Mouse (Mus musculus) kidney, postnatal 14 days (tissue): ENCODE measurements around the gene Thap2.
A peak's percentile ranks its signal among the peaks of the same experiment; 100 is the strongest.

ENCODE experiments used
- DNase-seq: peaks from one replicate; pipeline ENCODE4 v3.0.0; 2022; ENCODE audit warnings: mixed read lengths

Thap2 gene

DNA sequence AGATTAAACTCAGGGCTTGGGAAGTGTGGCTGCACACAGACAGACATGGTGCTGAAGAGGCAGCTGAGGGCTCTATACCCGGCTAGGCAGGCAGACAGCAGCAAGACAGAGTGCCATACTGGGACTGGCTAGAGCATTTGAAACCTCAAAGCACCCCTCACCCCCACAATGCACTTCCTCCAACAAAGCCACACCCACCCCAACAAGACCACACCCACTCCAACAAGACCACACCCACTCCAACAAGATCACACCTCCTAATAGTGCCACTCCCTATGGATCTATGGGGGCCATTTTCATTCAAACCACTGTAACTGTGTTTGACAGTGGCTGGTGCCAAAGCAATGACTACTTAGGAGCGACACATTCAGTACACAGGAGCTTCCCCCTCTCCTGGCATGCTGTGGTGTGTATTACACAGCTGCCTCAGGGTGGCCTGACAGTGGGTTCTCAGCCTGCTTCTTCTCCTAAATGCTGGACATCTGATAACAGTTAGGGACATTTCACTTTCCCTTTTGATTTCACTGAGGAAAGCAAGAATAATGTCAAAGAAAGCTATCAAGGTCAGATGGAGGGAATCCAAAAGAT is 33.3 kb downstream of the Thap2 start:
- no peak for DNase-seq

DNA sequence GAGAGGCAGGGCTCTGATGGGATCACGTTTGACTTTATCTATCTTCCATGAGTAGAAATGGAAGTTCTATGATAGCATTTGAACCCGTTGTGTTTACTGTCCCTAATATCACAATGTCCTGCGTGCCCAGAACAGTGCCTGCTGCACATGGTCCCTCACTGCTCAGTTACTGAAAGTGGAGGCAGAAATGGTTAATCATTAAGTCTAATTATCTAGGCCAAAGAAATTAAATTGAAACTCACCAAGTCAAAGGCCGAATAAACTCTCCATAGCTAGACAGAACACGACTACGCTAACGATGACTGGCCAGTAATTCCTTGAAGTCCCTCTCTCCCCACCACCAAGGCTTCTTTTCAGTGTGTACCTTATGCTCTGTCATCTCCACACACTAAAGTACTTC is 34.7 kb downstream of the Thap2 start:
- peak; percentile 29 for DNase-seq

GRCm38 (mm10) chr10:115349029-115349428 is 35.2 kb downstream of the Thap2 start:
- DNase-seq: no peak

DNA sequence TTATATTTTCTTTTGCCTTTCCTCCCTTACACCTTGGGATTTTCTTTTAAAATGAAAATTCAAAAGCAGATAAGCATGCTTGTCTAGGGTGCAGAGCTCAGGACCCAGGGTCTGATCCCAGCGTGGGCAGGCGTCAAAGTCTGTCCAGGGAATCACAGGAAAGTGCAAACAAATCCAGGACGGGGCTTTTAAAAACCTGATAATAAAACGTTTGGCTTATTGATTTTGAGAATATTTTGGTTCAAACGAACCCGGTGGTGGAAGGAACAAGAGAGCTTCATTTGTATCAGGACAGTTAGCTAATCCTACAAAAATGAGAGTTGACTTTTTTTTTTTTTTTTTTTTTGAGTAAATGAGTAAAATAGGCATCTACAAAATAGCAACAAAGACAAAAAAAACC is 36.1 kb downstream of the Thap2 start:
- no peak for DNase-seq

DNA sequence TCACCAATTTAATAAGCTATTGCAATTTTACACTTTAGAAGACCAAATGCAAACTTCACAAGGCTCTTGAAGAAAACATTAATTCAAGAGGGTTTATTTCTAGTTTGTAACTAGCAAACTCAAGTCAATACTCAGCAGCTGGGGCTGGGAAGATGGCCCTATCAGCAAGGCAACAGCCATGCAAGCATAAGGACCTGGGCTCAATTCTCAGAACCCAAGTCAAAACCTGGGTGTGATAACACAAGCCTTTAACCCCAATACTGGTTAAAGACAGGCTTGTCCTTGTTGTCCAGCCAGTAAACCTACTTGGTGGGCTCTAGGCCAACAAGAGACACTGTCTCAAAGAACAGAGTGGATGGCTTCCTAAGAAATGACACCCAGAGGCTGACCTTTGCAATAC is 37.8 kb downstream of the Thap2 start:
- DNase-seq: no peak

GRCm38 (mm10) chr10:115342771-115343425 is 41.3 kb downstream of the Thap2 start:
- no peak for DNase-seq

DNA sequence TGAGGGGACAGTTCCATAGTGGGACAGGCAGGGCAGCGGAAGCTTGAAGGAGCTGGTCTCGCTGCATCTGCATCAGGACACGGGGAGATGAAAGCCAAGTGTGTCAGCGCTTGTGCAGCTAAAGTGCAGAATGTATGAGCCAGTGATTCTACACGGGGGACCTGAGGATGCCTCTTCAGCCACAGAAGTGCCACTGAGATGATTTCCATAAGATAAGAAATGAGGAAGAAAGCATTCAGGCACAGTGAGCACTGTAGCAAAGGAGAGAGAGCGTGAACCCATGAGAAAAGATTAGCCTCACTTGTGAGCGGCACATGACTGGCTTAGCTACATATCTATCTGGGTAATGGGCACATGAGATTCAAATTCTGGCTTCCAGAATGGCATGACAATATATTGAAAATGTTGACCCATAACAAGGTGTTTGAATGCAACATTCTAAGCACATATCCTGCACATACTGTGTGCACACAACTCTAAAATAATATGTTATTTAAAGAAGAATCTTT is 44.4 kb downstream of the Thap2 start:
- DNase-seq: no peak

GRCm38 (mm10) chr10:115336901-115337300 is 47.3 kb downstream of the Thap2 start:
- DNase-seq: no peak

DNA sequence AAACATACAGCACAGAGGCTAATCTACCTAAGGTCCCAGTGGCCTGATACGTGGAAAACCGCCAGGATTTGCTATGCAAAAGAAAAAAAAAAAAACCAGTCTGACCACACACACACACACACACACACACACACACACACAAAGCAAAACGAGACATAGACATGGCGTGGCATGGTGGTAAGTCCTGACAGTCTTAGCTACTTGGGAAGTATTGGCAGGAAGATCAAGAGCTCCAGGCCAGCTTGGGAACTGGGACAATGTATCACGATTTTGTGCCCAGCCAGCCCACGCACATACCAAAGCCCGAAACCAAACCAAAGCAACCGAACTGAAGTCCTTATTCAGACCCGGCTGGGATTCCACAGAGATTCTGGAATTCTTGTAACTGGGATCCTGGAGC is 50.7 kb downstream of the Thap2 start:
- no peak for DNase-seq

- no peak for DNase-seq
These were observed 51.2 kb downstream of the Thap2 start for GRCm38 (mm10) chr10:115332997-115333396.

GRCm38 (mm10) chr10:115332420-115332952 is 51.8 kb downstream of the Thap2 start:
- no peak for DNase-seq

DNA sequence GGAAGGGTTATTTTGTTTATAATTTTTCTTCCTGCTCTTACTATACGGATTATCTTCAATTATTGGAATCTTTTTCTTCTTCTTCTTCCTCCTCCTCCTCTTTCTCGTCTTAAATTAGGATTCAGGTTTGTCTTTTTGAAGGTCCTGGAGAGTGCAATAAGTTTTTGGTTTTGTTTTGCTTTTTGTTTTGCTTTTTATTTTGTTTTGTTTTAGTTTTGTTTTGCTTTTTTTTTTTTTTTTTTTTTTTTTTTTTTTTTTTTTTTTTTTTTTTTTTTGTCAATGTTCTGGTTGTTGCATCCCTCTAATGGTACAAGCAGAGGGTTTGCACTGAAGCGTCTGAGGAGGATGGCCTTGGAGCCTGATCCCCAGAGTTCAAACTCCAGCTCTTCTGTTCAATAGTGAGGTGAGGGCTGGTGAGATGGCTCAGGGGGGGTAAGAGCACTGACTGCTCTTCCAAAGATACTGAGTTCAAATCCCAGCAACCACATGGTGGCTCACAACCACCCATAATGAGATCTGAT is 55.2 kb downstream of the Thap2 start:
- no peak for DNase-seq

- peak; percentile 48 for DNase-seq
These were observed 55.7 kb downstream of the Thap2 start for GRCm38 (mm10) chr10:115328514-115328913.

GRCm38 (mm10) chr10:115323295-115323694 is 60.9 kb downstream of the Thap2 start:
- DNase-seq: peak; percentile 71

- no peak for DNase-seq
These were observed 62.8 kb downstream of the Thap2 start for GRCm38 (mm10) chr10:115321317-115322035.
